Mouse (Mus musculus) liver, postnatal 0 days (tissue): ENCODE data around the gene Ankar. TPM values are rescaled to one million over a fixed set of nuclear protein-coding genes. Genes with fewer than 3 reads are reported as not detected.

Experiments used
- ATAC-seq: fragments of 200-750 bp; cut with Nextera tagmentation; 2 replicates; pipeline ENCODE4 v1.8.0; 2017; ENCODE audit warnings: mild to moderate bottlenecking, moderate library complexity
- DNase-seq: peaks from one replicate; pipeline ENCODE4 v3.0.0-alpha.2; 2016
- H3K27ac ChIP-seq: fragments of 300-500 bp; sonication (generic); 2 replicates; pipeline ENCODE4 v1.5.1; 2014; ENCODE audit warnings: antibody characterized with exemption, moderate library complexity, mild to moderate bottlenecking, low read depth
- H3K27me3 ChIP-seq: fragments of 300-500 bp; sonication (generic); 2 replicates; pipeline ENCODE4 v1.6.1; 2014; ENCODE audit warnings: low read length, control low read depth, mixed read lengths; ENCODE audit not compliant: insufficient read depth
- H3K36me3 ChIP-seq: fragments of 300-500 bp; sonication (generic); replicated peaks from 2 replicates; pipeline ENCODE4 v1.6.1; 2014; ENCODE audit warnings: mild to moderate bottlenecking, control low read depth, low read length, moderate library complexity, mixed read lengths; ENCODE audit not compliant: insufficient read depth
- H3K4me1 ChIP-seq: fragments of 300-500 bp; sonication (generic); 2 replicates; pipeline ENCODE4 v1.6.1; 2014; ENCODE audit warnings: antibody characterized with exemption, mild to moderate bottlenecking, control low read depth; ENCODE audit not compliant: insufficient read depth
- H3K4me2 ChIP-seq: fragments of 300-500 bp; sonication (generic); 2 replicates; pipeline ENCODE4 v1.6.1; 2014; ENCODE audit warnings: low read depth, mild to moderate bottlenecking, low read length, moderate library complexity, mixed read lengths
- H3K4me3 ChIP-seq: fragments of 300-500 bp; sonication (generic); 2 replicates; pipeline ENCODE4 v1.5.1; 2014; ENCODE audit warnings: low read depth, low read length
- H3K9ac ChIP-seq: fragments of 300-500 bp; sonication (generic); replicated peaks from 2 replicates; pipeline ENCODE4 v1.6.1; 2014; ENCODE audit warnings: mild to moderate bottlenecking, moderate library complexity
- H3K9me3 ChIP-seq: fragments of 300-500 bp; sonication (generic); 2 replicates; pipeline ENCODE4 v1.6.1; 2016; ENCODE audit warnings: mild to moderate bottlenecking, control low read depth, low read length, mixed read lengths
- CTCF ChIP-seq: sonication (generic); IDR thresholded peaks from 2 replicates; pipeline ENCODE4 v1.5.1; 2016; ENCODE audit warnings: antibody characterized with exemption, low read depth
- EP300 ChIP-seq: IDR thresholded peaks from 2 replicates; pipeline ENCODE4 v1.6.1; 2016; ENCODE audit warnings: antibody characterized with exemption, low read depth, mild to moderate bottlenecking
- WGBS: fragments of 180-500 bp; shearing (Covaris S2); extraction: QIAGEN DNeasy Blood & Tissue Kit; methylation state at CpG from one replicate; pipeline ENCODE4 v1.1.7; 2014; ENCODE audit not compliant: insufficient replicate concordance; 5-methylcytosine and 5-hydroxymethylcytosine counted together
- polyA plus RNA-seq: library from polyadenylated mRNA; unstranded; fragments of >200 nt; fragmentation: Nextera tagmentation; extraction: Ambion mirVana; gene quantifications from 2 replicates; pipeline ENCODE4 v1.2.1, GENCODE M21; 2015

Ankar gene
- polyA plus RNA-seq, 1 experiment from 2014 or later: not detected

GRCm38 (mm10) chr1:72722646-72723045 is 22.3 kb upstream of the Ankar start:
- Histone ChIP-seq H3K4me1 (peaks cover 7% of the 10 kb centered on the region; the same call in 1 of the 2 replicates), H3K4me2 (no peak overlapping the region), H3K9me3 (no peaks in the 10 kb centered on the region), H3K4me3 (no peak overlapping the region), H3K9ac (no peak overlapping the region), H3K27me3 (no peaks in the 10 kb centered on the region), H3K36me3 (no peaks in the 10 kb centered on the region), H3K27ac (no peak overlapping the region)
- 70% methylated on average over 8 of the region's 8 CpGs for WGBS
- TF ChIP-seq CTCF (no peak), EP300 (no peak)
- ATAC-seq (no peak), DNase-seq (no peak)

GRCm38 (mm10) chr1:72720115-72720725 is 19.8 kb upstream of the Ankar start:
- Histone ChIP-seq H3K9ac (no peak overlapping the region), H3K27me3 (no peaks in the 10 kb centered on the region), H3K4me3 (no peak overlapping the region), H3K4me2 (no peak overlapping the region), H3K27ac (no peak overlapping the region), H3K9me3 (no peaks in the 10 kb centered on the region), H3K4me1 (peaks cover 5% of the 10 kb centered on the region; the same call in 1 of the 2 replicates), H3K36me3 (peaks cover 7% of the 10 kb centered on the region)
- TF ChIP-seq EP300 (no peak), CTCF (no peak)
- 83% methylated on average over 6 of the region's 6 CpGs for WGBS
- ATAC-seq (no peak), DNase-seq (no peak)

- Histone ChIP-seq H3K9me3 (no peaks in the 10 kb centered on the region), H3K27ac (no peak overlapping the region), H3K36me3 (peaks cover 16% of the 10 kb centered on the region), H3K27me3 (no peaks in the 10 kb centered on the region), H3K4me2 (no peak overlapping the region), H3K9ac (no peak overlapping the region), H3K4me3 (no peak overlapping the region), H3K4me1 (peaks cover 3% of the 10 kb centered on the region; the same call in 1 of the 2 replicates)
- 28% methylated on average over 5 of the region's 5 CpGs for WGBS
- TF ChIP-seq CTCF: peak; percentile 89
- no peak for TF ChIP-seq EP300
- ATAC-seq (peak; percentile 76), DNase-seq (peak; percentile 79)
Observed at GRCm38 (mm10) chr1:72718846-72719245, 18.5 kb upstream of the Ankar start.

GRCm38 (mm10) chr1:72717540-72717939 is 17.2 kb upstream of the Ankar start:
- Histone ChIP-seq H3K27me3 (no peaks in the 10 kb centered on the region), H3K4me3 (no peak overlapping the region), H3K4me2 (no peak overlapping the region), H3K36me3 (peaks cover 28% of the 10 kb centered on the region), H3K27ac (no peak overlapping the region), H3K4me1 (peaks cover 12% of the 10 kb centered on the region), H3K9me3 (no peaks in the 10 kb centered on the region), H3K9ac (no peak overlapping the region)
- no peak for DNase-seq
- WGBS: 84% methylated on average over 7 of the region's 7 CpGs
- no peak for TF ChIP-seq CTCF
- TF ChIP-seq EP300: no peak
- no peak for ATAC-seq

DNA sequence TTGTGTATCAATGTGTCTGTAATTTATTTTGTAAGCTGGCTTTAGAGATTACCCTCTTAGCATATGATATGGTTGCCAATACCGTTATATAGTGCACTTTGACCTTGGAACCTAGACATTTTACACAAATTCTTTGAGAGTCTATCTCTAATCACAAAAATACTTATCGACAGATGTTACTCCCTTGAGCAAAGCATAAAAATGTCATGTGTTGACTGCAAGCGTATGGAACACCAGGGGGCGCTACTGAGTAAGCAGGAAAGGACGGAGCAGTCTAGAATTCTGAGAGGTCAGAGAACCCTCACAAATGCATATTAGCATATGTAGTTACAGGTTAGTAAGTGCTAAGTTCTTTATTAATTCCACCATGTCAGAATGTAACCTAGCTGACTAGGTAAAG is 16.5 kb upstream of the Ankar start:
- WGBS: 10% methylated on average over 5 of the region's 5 CpGs
- no peak overlapping the region for H3K4me3 ChIP-seq

DNA sequence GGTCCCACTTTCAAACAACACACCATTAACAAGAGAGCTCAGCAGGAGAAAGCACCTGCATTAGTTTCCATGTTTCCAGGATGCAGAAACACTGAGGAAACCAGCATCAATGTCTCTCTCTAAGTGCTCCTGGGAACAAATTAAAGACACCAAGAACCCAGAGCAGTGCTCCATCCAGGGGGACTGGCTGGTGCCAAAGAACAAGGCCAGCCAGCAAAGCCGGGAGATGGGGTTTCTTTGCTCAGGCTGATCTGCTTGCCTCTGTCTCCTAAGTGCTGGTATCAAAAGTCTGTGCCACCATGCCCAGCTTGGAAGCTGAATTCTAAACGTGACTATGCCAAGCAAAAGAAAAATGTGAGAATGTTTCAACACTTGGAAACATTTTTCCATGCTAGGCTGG is 16.0 kb upstream of the Ankar start:
- ATAC-seq (no peak), DNase-seq (no peak)
- 53% methylated on average over 2 of the region's 2 CpGs for WGBS
- no peak for TF ChIP-seq CTCF
- no peak for TF ChIP-seq EP300
- H3K4me2 ChIP-seq: no peak overlapping the region
- no peak overlapping the region for H3K9ac ChIP-seq
- H3K36me3 ChIP-seq: peaks cover 30% of the 10 kb centered on the region
- H3K4me1 ChIP-seq: peaks cover 14% of the 10 kb centered on the region
- H3K9me3 ChIP-seq: no peaks in the 10 kb centered on the region
- no peak overlapping the region for H3K27ac ChIP-seq
- no peaks in the 10 kb centered on the region for H3K27me3 ChIP-seq
- no peak overlapping the region for H3K4me3 ChIP-seq

More for the DNA sequence above, 16.5 kb upstream of the Ankar start:
- H3K27ac ChIP-seq: no peak overlapping the region
- H3K27me3 ChIP-seq: no peaks in the 10 kb centered on the region
- H3K4me2 ChIP-seq: no peak overlapping the region
- peaks cover 14% of the 10 kb centered on the region for H3K4me1 ChIP-seq
- no peaks in the 10 kb centered on the region for H3K9me3 ChIP-seq
- no peak overlapping the region for H3K9ac ChIP-seq
- peaks cover 30% of the 10 kb centered on the region for H3K36me3 ChIP-seq
- TF ChIP-seq EP300 (no peak), CTCF (peak; percentile 98)
- DNase-seq (peak; percentile 84), ATAC-seq (no peak; the same call in 1 of the 2 replicates)
